Mouse (Mus musculus) limb, embryonic 11.5 days (tissue): ENCODE results near the gene Rps25. TPM values are rescaled to one million over a fixed set of nuclear protein-coding genes. Genes with fewer than 3 reads are reported as not detected.

Experiments
- ATAC-seq: fragments of 200-750 bp; cut with Nextera tagmentation; 2 replicates; pipeline ENCODE4 v1.8.0; 2017; ENCODE audit warnings: low read depth; ENCODE audit not compliant: insufficient number of reproducible peaks, low FRiP score, low TSS enrichment
- DNase-seq: peaks from one replicate; pipeline ENCODE4 v3.0.0-alpha.2; 2015; ENCODE audit warnings: low spot score
- H3K27ac ChIP-seq: fragments of 300-500 bp; sonication (generic); replicated peaks from 2 replicates; pipeline ENCODE4 v1.5.1; 2014; ENCODE audit warnings: low read depth, mild to moderate bottlenecking, low read length
- H3K27me3 ChIP-seq: fragments of 300-500 bp; sonication (generic); 2 replicates; pipeline ENCODE4 v1.6.1; 2014; ENCODE audit warnings: mild to moderate bottlenecking, low read length, mixed read lengths; ENCODE audit not compliant: control insufficient read depth, insufficient read depth
- H3K36me3 ChIP-seq: fragments of 300-500 bp; sonication (generic); 2 replicates; pipeline ENCODE4 v1.6.1; 2014; ENCODE audit warnings: mild to moderate bottlenecking, low read length, moderate library complexity, mixed read lengths; ENCODE audit not compliant: control insufficient read depth, insufficient read depth
- H3K4me1 ChIP-seq: fragments of 300-500 bp; sonication (generic); 2 replicates; pipeline ENCODE4 v1.6.1; 2014; ENCODE audit warnings: low read length, mixed read lengths; ENCODE audit not compliant: control insufficient read depth, insufficient read depth
- H3K4me2 ChIP-seq: fragments of 300-500 bp; sonication (generic); 2 replicates; pipeline ENCODE4 v1.6.1; 2014; ENCODE audit warnings: low read depth, mild to moderate bottlenecking, moderate library complexity; ENCODE audit not compliant: severe bottlenecking
- H3K4me3 ChIP-seq: fragments of 300-500 bp; sonication (generic); 2 replicates; pipeline ENCODE4 v1.5.1; 2014; ENCODE audit warnings: low read depth, low read length
- H3K9ac ChIP-seq: fragments of 300-500 bp; sonication (generic); 2 replicates; pipeline ENCODE4 v1.6.1; 2014; ENCODE audit warnings: mild to moderate bottlenecking, low read length
- H3K9me3 ChIP-seq: fragments of 300-500 bp; sonication (generic); 2 replicates; pipeline ENCODE4 v1.6.1; 2016; ENCODE audit warnings: low read length; ENCODE audit not compliant: control insufficient read depth
- WGBS: fragments of 180-500 bp; shearing (Covaris S2); extraction: QIAGEN DNeasy Blood & Tissue Kit; methylation state at CpG from one replicate; pipeline ENCODE4 v1.1.7; 2014; 5-methylcytosine and 5-hydroxymethylcytosine counted together
- polyA plus RNA-seq: library from polyadenylated mRNA; unstranded; fragments of >200 nt; fragmentation: Nextera tagmentation; extraction: Ambion mirVana; gene quantifications from 2 replicates; pipeline ENCODE4 v1.2.1, GENCODE M21; 2014

Gene Rps25
- polyA plus RNA-seq, 1 experiment from 2014 or later, result 2,256 TPM

DNA sequence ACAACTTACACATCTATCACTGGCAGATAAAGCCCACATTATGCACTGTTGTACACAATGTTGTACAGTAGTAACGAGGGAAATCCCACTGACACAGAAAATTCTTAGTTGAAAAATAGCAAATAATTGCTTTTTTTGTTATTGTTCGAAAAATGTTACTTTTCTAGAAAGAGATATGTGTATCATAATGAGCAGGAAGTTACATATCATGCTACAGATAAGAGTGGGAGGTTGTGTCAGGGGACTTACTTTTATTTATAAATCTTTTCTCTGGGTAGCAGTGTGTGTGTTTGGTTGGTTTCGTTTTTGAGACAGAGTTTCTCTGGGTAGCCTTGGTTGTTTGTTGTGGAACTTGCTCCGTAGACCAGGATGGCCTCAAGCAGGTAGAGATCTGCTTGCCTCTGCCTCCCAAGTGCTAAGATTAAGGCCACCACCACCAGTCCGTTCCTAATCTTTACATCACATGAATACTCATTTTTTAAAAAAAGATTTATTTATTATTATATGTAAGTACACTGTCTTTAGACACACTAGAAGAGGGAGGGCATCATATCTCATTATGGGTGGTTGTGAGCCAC, 28.7 kb upstream of the Rps25 start:
- Histone ChIP-seq H3K27ac (no peak overlapping the region), H3K4me2 (peak overlapping the region; percentile 80), H3K27me3 (no peaks in the 10 kb centered on the region), H3K9ac (no peak overlapping the region), H3K4me1 (peaks cover 8% of the 10 kb centered on the region), H3K9me3 (no peaks in the 10 kb centered on the region), H3K36me3 (peaks cover 13% of the 10 kb centered on the region), H3K4me3 (peak overlapping the region; percentile 71)
- WGBS, result 91% methylated on average over 5 of the region's 5 CpGs
- ATAC-seq, result no peak
- DNase-seq, result no peak

DNA sequence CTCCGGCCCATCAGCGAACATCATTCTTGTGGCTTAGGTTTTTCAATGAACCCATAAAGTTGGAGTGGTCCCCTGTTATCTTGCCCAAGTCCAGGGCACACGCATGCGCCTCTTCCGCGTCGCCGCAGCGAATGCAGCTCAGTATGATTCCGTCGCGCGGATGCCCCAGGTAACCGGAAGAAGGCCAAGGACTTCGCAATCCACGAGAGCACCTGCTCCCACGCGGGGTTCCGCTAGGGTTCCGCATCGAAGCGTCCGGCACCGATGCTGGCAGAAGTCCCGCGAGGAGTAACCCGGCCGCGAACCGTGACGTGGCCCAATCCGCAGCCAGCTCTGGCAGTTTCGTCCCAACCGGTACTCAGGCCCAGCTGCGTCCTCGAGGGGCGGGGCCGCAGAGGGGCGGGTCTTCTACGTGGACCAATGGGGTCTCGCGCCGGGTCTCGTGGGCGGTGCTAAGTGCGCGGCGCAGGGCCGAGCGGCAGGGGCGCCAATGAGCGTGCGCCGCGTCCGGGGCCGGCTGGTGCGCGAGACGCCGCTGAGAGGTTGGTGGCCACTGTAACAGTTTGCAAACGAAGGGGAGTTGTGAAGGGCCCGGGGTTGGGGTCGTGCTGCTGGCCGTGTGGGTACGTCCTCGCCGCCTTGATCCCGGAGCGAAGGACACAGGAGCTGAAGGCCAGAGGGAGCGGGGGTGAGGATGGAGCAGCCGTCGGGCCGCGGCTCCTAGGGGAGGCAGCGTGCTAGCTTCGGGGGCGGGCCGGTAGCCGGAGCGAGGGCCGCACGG, 27.7 kb upstream of the Rps25 start, which contains the start of gene Hyou1:
Gene Hyou1, plus strand, starts transcription at position 437 of the 781 bp plus-strand sequence.
- Histone ChIP-seq H3K4me1 (peaks cover 8% of the 10 kb centered on the region), H3K27me3 (no peaks in the 10 kb centered on the region), H3K9me3 (no peaks in the 10 kb centered on the region), H3K27ac (peak within 1 kb of the TSS; percentile 55), H3K9ac (peak within 1 kb of the TSS; percentile 89), H3K36me3 (peaks cover 17% of the 10 kb centered on the region), H3K4me2 (peak within 1 kb of the TSS; percentile 80), H3K4me3 (peak within 1 kb of the TSS; percentile 71)
- peak; percentile 98 for ATAC-seq
- peak; percentile 100 for DNase-seq
- WGBS, result under 1% methylated on average over 83 of the region's 83 CpGs

DNA sequence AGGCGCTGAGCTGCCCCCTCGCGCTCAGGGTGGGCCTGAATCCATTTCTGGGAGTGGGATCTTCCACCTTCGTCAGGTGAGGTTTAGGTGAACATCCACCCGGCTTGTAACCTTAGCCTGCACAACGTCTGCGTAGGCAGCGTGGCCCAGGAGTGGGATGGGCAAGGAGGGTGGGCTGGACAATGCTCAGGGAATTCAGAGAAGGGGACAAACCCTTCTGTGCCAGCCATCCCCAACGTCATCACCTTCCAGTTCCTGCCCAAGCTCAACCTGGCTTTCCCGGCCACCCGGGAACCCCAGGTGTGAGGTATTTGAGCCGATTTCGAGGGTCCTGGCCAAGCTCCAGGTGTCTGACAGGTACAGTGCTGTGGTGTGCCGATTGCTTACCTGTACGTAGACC, 27.1 kb upstream of the Rps25 start:
- H3K9me3 ChIP-seq, result no peaks in the 10 kb centered on the region
- ATAC-seq, result 0 out of 2 replicates have a peak, but pooled peaks have one; percentile 24

DNA sequence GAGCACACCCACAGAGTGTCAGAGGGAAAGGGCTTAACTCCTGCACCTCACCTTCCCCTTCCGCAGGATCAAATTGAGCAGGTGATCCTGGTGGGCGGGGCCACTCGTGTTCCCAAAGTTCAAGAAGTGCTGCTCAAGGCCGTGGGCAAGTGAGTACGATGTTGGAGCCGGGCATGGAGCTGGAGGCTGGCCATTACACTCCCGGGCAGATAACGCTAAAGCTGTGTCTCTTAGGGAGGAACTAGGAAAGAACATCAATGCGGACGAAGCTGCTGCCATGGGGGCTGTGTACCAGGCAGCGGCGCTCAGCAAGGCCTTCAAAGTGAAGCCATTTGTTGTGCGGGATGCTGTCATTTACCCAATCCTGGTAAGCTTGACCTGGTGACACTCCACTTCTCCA, 22.3 kb upstream of the Rps25 start:
- no peak for DNase-seq
- H3K4me1 ChIP-seq, result peaks cover 8% of the 10 kb centered on the region
- no peaks in the 10 kb centered on the region for H3K27me3 ChIP-seq
- ATAC-seq, result no peak
- 92% methylated on average over 13 of the region's 13 CpGs for WGBS
- no peak overlapping the region for H3K4me2 ChIP-seq
- no peaks in the 10 kb centered on the region for H3K9me3 ChIP-seq
- no peak overlapping the region for H3K27ac ChIP-seq
- H3K4me3 ChIP-seq, result no peak overlapping the region
- H3K36me3 ChIP-seq, result peaks cover 43% of the 10 kb centered on the region
- no peak overlapping the region for H3K9ac ChIP-seq

More for the DNA sequence above, 27.1 kb upstream of the Rps25 start:
- DNase-seq, result no peak
- H3K27ac ChIP-seq, result peak overlapping the region; percentile 55
- peak overlapping the region; percentile 80 for H3K4me2 ChIP-seq
- H3K4me3 ChIP-seq, result peak overlapping the region; percentile 71
- no peaks in the 10 kb centered on the region for H3K27me3 ChIP-seq
- peaks cover 8% of the 10 kb centered on the region for H3K4me1 ChIP-seq
- 9% methylated on average over 15 of the region's 15 CpGs for WGBS
- H3K9ac ChIP-seq, result peak overlapping the region; percentile 89
- H3K36me3 ChIP-seq, result peaks cover 23% of the 10 kb centered on the region

DNA sequence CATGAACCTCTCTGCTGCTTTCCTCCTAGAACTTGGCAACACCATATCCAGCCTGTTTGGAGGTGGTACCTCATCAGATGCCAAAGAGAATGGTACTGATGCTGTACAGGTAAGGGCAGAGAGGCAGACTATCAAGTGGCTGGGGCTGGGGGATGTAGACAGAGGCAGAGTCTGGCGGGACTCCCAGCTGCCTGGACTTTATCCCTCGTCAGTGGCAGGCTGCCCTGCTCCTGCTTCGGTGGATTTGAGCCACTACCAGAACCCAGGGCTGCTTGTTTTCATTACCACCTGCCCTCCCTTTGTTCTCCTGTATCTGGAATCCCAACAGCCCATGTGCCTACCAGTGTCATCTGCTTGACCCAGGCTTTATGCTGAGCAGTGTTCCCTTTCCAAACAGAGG, 19.7 kb upstream of the Rps25 start:
- no peaks in the 10 kb centered on the region for H3K4me1 ChIP-seq
- peaks cover 39% of the 10 kb centered on the region for H3K36me3 ChIP-seq
- H3K4me2 ChIP-seq, result no peak overlapping the region
- no peaks in the 10 kb centered on the region for H3K9me3 ChIP-seq
- 77% methylated on average over 3 of the region's 3 CpGs for WGBS
- H3K9ac ChIP-seq, result no peak overlapping the region
- no peak overlapping the region for H3K27ac ChIP-seq
- no peak for ATAC-seq
- no peak overlapping the region for H3K4me3 ChIP-seq
- DNase-seq, result no peak
- H3K27me3 ChIP-seq, result no peaks in the 10 kb centered on the region

DNA sequence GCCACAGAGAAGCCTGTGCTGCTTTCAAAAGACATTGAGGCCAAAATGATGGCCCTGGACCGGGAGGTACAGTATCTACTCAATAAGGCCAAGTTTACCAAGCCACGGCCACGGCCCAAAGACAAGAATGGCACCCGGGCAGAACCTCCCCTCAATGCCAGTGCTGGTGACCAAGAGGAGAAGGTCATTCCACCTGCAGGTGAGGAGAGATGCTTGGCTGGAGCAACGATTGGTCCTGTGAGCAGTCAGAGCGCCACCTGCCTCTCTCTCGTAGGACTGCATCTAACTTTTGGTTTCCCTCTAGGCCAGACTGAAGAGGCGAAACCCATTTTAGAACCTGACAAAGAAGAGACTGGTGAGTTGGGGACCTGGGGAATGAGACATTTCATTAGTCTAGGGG, 17.7 kb upstream of the Rps25 start:
- H3K36me3 ChIP-seq, result peaks cover 32% of the 10 kb centered on the region
- H3K9ac ChIP-seq, result no peak overlapping the region
- no peaks in the 10 kb centered on the region for H3K9me3 ChIP-seq
- no peak for ATAC-seq
- no peaks in the 10 kb centered on the region for H3K4me1 ChIP-seq
- 71% methylated on average over 8 of the region's 8 CpGs for WGBS
- no peak overlapping the region for H3K4me3 ChIP-seq
- no peak overlapping the region for H3K27ac ChIP-seq
- H3K27me3 ChIP-seq, result no peaks in the 10 kb centered on the region
- DNase-seq, result peak; percentile 58
- no peak overlapping the region for H3K4me2 ChIP-seq

DNA sequence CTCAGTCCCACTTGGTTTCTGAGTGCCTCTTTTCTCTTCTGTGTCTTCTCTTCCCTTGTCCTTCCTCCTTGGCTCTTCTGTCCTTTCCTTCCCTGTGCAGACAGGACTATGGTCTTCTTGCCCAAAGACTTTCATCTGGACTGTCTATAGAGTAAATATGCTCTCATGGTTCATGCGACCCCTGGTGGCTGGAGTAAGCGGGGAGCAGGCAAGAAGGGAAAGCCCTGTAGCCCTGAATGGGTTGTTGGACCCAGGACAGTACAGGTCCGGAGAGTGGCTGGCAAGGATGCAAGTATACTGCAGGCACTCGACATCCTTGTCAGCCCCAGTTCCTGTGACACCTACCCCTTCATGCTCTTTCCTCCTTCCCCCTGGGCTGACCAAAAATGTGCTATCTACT, 15.5 kb upstream of the Rps25 start:
- Histone ChIP-seq H3K9me3 (no peaks in the 10 kb centered on the region), H3K9ac (no peak overlapping the region), H3K27ac (no peak overlapping the region), H3K4me2 (no peak overlapping the region), H3K4me3 (no peak overlapping the region), H3K36me3 (peaks cover 18% of the 10 kb centered on the region; the same call in 1 of the 2 replicates), H3K27me3 (no peaks in the 10 kb centered on the region), H3K4me1 (no peaks in the 10 kb centered on the region)
- 46% methylated on average over 4 of the region's 4 CpGs for WGBS
- DNase-seq (peak; percentile 80), ATAC-seq (no peak)

DNA sequence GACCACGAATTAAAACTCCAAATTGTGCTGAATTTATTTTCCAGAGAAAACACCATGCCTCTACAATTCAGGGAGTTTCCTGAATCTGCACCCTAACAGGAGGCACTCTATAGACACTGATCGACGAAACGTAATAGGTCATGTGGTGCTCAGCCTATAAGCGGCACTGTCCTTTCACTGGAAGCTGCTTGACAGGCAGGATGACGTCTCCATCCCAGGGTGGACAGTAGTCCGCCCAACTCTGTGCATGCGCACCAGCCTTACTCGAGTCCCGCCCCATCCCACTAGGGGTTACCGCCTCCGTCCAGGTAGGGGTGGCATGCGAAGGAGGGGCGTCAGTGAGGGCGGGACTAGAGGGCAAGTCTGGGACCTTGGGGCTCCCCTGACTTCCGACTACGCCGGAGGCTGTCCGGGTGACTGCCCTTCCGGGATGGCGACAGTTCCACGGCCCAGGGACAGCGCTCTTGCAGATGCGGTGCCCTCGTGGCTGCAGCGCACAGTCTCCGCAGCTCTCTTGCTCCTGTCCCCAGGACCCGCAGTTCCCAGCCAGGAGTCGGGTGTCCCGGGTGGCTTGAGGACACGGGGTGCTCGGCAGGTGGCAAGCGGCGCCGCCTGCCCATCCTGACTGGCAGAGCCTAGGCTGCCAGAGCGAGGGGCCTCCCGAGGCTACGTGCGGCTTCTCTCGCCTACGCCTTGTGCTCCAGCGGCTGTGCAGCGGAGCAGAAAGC, 10.1 kb upstream of the Rps25 start, which contains the start of gene Slc37a4:
Gene Slc37a4, plus strand, starts transcription at position 169 of the 728 bp plus-strand sequence.
- Histone ChIP-seq H3K9ac (peak within 1 kb of the TSS; percentile 77), H3K27me3 (0 out of 2 replicates have a peak, but pooled peaks cover 2% of the 10 kb centered on the region), H3K9me3 (no peaks in the 10 kb centered on the region), H3K4me1 (peaks cover 9% of the 10 kb centered on the region; the same call in 1 of the 2 replicates), H3K4me3 (peak within 1 kb of the TSS; percentile 63), H3K4me2 (peak within 1 kb of the TSS; percentile 96), H3K27ac (no peak within 1 kb of the TSS), H3K36me3 (peaks cover 11% of the 10 kb centered on the region; the same call in 1 of the 2 replicates)
- WGBS, result under 1% methylated on average over 43 of the region's 43 CpGs
- peak; percentile 91 for ATAC-seq
- peak; percentile 85 for DNase-seq
